Mouse (Mus musculus) kidney, adult 9 months (tissue): Measurements from ENCODE around the gene Cep97.
A peak's percentile ranks its signal among the peaks of the same experiment; 100 is the strongest.

ENCODE experiments used
- DNase-seq: peaks from one replicate; pipeline ENCODE4 v3.0.0; 2022

Cep97 gene

DNA sequence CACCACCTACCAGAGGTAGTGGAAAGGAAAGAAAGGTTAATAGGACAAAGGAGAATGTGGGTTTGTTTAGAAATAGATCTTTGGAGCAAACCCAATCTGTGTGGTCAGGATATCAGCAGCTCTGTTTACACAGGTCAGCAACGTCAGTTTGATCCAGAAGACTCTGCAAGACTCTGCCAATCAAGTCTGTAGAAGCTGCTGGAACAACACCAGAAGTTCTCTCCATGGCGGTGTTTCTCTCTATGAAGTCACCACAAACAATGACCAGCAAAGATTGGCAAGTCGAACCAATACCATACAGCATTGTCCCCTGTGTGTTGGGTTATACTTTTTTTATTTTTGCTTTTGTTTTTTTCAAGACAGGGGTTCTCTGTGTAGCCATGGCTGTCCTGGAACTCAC, 12.6 kb upstream of the Cep97 start:
- DNase-seq = no peak

DNA sequence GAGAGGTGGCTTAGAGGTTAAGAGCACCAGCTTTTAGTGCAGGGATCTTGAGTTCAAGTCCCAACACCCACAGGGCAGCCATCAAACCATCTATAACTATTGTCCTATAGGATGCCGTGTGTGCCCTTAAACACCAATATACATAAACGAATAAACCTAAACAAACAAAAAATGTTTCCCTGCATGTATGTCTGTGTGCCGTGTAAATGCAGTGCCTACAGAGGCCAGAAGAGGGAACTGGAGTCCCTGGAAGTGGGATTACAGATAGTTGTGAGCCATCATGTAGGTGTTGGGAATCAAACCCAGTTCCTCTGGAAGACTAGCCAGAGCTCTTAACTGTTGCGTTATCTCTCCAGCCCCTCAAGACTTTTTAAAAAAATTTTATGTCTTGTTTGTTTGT, 6.1 kb upstream of the Cep97 start:
- no peak for DNase-seq

DNA sequence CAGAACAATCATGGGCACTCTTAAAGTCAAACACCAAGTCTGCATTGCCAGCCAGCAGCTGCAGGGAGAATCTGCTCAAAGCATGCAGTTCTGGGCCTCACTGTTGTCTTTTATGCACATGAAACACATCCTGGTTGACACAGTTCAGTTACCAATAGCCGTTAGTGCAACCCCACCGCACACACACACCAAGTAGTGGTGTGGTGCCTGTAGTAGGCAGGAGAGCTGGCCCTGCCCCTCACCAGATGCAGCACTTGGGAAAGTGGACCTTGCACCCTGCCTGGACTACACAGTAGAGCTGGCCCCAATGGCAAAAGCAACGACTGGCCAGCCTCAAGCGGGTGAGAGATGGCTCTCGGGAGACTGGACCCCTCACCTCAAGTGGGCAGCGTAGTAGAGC, 5.0 kb upstream of the Cep97 start:
- DNase-seq = peak; percentile 46

GRCm38 (mm10) chr16:55938761-55939160, 4.1 kb upstream of the Cep97 start:
- DNase-seq = no peak

DNA sequence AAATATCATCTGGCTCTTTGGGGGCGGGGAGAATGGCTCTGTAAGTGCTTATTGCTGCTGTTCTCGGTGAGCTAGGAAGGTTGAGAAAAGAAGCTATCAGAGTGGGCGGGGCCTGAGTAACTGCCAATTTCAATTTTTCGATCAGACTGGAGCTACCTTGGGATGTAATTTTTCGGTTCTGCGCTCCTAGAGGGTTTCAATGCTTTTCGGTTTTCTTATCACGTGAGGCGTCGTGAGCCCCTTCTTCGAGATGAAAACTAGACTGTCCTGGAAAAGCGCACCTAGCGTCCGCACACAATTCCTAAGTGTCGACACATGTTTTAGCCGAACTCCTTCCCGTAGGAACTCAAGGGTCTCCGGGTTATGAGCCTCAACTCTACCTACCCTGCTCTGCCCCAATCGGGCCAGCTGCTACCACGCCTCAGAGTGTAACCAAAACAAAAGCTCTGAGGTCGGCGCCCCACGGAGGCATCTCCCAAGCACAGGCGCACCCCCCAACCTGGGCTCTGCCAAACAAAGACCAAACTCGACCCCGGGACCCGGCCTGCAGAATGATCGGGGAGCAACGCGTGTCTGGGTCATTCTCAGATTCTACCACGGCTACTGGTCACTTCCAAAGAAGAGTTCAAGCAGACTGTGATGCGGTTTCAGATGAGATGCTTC, 843 bp downstream of the Cep97 start:
- peak; percentile 26 for DNase-seq

DNA sequence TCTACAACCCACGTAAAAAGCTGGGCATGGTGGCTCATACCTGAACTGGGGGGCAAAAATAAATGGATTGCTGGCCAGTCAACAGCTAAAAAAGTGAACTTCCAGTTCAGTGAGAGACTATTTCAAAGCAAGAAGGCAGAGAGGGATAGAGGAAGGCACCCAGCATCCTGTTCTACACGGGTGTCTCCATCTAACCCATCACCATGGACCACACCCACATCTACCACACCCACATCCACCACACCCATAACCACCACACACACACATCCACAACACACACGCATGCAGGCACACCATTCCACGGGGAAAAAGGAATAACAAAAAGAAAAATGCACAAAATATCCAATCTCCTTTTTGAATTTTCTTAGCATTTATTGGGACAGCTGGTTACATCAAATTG, 10.6 kb downstream of the Cep97 start:
- no peak for DNase-seq

DNA sequence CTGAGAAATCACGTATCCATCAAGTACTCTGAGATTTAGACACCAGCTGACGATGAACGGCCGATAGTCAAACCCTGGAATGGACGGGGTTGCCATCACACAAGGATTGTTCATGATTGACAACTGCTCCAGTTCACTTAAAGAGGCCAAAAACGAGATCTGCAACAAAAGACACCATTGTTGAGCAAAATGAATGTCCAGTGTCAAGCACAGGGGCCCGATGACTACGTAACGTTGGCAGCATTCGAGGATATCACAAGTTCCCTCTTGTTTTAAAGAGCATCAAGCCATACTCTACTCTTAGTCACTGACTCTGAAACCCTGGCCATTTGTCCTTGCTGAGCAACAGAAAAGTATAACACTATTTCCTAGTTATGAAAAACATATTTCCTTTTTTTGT, 12.6 kb downstream of the Cep97 start:
- DNase-seq = no peak

DNA sequence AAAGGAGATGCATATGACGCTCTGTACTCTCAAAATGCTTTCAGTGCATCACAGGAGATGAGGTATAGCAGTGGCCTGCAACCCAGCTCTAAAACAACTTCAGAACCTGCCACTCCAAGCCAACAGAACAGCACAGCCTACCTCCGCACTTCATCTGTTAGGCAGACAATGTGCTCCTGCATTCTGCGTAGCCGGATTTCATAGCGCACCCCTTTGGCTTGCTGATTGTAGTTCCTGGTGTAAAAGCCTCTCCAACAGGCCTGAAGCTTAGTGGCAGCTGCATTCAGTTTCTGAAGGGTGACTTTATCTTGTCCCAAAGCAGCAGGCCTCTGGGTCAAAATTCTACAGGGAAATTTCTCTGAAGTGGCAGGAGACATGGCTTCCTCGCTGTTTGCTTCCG, 19.9 kb downstream of the Cep97 start:
- no peak for DNase-seq

DNA sequence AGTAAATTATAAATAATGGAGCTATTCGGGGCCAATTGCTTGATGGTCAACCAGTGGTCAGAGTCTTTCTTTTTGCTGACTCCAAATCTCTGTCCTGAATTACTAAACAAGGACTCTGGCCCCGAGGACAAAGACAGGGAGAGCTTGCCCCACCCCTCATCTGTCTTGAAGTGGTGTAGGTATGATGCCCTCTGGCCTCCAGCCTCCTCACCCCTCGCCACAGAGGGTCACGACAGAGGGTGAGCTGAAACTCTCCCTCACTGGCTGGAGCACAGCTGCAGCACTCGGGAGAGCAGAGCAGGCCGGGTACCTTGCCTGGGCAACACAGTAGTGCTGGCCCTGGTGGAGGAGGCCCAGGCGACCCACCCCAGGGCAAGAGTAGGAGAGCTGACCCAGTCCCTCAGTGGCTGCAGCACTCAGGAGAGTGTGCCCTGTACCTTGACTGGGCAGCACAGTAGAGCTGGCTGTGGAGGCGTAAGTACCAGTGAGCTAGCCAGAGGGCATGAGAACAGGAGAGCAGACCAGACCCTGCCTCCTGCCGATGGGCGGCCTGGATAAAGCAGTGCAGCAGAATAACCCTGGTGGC, 24.4 kb downstream of the Cep97 start:
- peak; percentile 92 for DNase-seq

DNA sequence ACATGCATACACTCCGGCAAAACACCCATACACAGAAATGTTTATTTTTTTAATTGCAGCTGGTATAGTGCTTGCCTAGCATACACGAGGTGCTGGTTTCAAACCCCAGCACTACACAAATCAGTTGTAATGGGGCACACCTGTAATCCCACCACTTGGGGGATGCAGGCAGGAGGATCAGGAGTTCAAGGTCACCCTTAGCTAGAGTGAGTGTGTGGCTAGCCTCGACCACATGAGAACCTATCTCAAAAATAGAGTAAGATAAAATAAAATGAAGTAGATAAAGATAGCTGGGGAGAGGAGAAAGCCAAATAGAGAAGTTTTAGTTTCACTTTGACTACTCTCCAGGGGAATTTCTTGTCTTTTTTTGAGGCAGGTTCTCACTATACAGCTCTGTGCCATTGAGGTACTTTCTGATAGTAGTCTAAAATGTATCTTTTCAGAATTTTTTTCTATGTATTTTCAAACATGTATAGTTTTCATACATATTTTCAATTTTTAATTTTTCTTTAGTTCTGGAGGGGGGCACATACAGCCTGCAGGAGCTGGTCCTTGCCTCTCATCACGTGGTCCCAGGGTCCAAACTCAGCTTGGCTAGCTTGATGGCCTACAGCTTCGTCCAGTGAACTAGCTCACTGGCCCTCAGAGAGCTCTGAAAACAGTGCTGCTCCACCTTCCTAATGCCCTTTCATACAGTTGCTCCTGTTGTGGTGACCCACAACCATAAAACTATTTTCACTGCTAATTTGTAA, 27.6 kb downstream of the Cep97 start:
- DNase-seq = no peak

DNA sequence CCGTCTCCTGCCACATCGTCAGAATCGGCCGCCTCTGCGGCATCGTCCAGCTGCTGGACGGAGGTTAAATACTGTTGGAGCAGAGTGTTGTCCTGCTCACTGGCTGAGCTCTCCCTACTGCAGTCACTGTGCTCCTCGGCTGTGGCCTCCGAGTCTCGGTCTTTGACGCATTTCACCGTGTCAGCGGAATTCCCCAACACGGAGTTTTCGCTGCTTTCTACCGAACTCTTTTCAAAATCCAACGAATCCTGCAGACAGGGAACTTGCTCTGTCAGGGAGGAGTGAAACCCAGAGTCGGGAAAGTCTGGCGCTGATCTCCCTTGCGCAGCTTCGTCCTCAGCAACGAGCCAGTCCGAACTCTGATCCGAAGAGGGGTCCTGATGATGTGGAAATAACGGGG, 29.3 kb downstream of the Cep97 start:
- no peak for DNase-seq

- DNase-seq = no peak
Observed at GRCm38 (mm10) chr16:55901839-55902756, 32.6 kb downstream of the Cep97 start.

GRCm38 (mm10) chr16:55898385-55899002, 36.2 kb downstream of the Cep97 start:
- DNase-seq = no peak

- DNase-seq = no peak
Observed at GRCm38 (mm10) chr16:55895651-55896095, 39.0 kb downstream of the Cep97 start.

- peak; percentile 91 for DNase-seq
Observed at GRCm38 (mm10) chr16:55894893-55895650, 39.6 kb downstream of the Cep97 start, which contains the start of gene Nxpe3. Gene Nxpe3, minus strand, starts transcription at chr16:55895285.

DNA sequence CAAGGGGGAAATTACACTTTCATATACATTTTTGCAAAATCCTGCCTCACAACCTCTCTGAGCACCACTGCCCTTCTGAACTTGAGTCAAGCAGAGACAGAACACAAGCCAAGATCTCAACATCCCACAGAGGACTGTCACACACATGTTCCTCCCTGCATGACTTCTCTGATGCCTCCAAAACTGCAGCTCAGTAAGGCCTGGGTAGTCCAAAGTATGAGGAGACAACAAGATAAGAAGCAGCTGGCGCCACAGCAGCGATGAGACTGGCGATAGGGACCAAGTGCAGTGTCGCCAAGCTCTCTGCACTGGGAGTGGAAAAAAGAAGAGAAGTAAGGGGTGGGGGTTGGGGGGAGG, 40.1 kb downstream of the Cep97 start:
- DNase-seq = peak; percentile 33

- peak; percentile 42 for DNase-seq
Observed at GRCm38 (mm10) chr16:55893410-55894107, 41.1 kb downstream of the Cep97 start.

DNA sequence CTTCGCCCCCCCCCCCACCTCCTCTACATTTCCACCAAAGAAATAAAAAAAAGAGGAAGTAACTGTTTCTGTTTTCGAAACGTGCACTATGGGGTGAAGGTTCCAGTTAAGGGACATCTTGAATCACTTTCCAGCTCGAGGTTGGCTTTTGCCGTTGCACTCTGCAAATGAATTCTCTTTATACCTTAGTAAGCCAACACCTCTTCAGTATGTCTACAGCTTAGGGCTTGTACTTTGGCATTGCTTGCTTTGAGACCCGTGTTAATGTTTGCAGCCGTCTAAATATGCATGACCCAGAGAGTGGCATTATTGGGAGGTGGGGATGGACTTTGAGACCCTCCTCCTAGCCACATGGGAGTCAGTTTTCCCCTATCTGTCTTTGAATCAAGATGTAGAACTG, 42.2 kb downstream of the Cep97 start:
- peak; percentile 53 for DNase-seq

GRCm38 (mm10) chr16:55891346-55891745, 43.3 kb downstream of the Cep97 start:
- DNase-seq = no peak

GRCm38 (mm10) chr16:55890346-55891136, 44.1 kb downstream of the Cep97 start:
- no peak for DNase-seq
